Mouse (Mus musculus) liver, embryonic 14.5 days (tissue): ENCODE data around the gene Dbn1.

Source experiments
- CTCF ChIP-seq: IDR thresholded peaks from 2 replicates; pipeline ENCODE4 v1.5.1; 2016; ENCODE audit warnings: antibody characterized with exemption, low read depth, control low read depth
- EP300 ChIP-seq: IDR thresholded peaks from 2 replicates; pipeline ENCODE4 v1.6.1; 2016; ENCODE audit warnings: antibody characterized with exemption, low read depth

- TF ChIP-seq CTCF: no peak
- no peak for TF ChIP-seq EP300
These were observed 864 bp downstream of the Dbn1 start for GRCm38 (mm10) chr13:55486916-55487577.
